Mouse (Mus musculus): ENCODE results near the gene AB124611.
"Not testable (repeated sequence)": the region's sequence is repeated elsewhere in the genome, so short reads cannot be mapped to it uniquely, and the experiment has no call there.

The AB124611 gene

GRCm38 (mm10) chr9:21525937-21526633 lies at the start of gene AB124611:
Gene AB124611, plus strand, starts transcription at chr9:21526176.
- in situ Hi-C loops (cut with MboI; ENCODE audit: low sequenced_read_pairs): no loop called here

DNA sequence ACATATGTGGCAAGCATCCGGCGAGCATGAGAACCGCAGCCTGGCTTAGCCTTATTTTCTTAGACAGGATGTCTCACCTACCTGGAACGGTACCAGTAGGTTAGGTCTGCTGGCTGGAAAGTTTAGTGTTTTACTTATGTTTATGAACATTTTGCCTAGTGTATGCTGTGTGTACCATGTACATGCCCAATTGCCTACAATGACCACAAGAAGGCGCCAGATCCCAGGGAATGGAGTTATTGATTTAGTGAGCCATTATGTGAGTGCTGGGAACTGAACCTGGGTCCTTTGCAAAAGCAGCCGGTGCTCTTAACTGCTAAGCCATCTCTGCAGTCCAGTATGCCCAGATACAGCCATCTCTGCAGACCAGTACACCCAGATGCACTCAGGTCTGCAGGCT lies 48.3 kb upstream of the AB124611 start:
- in situ Hi-C loops (cut with MboI; ENCODE audit: low sequenced_read_pairs): no loop called here

DNA sequence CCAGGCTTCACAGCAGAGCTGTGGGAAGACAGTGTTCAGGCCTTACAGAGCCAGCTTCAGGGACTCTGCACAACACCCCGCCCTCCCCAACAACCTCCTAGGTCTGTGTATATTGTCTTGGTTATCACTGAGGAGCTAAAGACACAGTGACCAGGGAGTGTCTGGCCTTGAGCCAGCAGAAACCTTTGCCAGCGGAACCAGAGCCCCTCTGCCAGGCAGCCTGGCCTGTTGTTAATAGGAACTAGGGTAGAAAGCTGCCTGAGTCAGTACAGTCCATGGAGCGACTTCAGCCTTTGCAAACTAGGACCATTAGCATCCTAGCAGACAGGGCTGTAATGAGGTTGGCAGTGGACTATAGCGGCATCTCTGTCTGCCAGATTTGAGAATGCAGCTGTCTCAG lies 41.9 kb upstream of the AB124611 start:
- in situ Hi-C loops (cut with MboI; ENCODE audit: low sequenced_read_pairs): no loop called here

DNA sequence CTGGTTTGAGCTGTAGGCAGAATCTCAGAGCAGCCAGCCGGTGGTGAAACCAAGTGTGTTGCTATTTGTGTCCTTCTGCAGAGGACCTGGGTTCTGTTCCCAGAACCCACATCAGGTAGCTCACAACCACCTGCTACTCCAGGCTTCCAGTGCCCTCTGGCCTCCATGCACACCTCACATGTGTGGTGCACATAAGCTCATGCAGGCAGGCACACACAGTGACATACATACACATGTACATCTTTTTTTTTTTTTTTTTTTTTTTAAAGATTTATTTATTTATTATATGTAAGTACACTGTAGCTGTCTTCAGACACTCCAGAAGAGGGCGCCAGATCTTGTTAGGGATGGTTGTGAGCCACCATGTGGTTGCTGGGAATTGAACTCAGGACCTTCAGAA lies 37.7 kb upstream of the AB124611 start:
- in situ Hi-C loops (cut with MboI; ENCODE audit: low sequenced_read_pairs): not testable (repeated sequence)

DNA sequence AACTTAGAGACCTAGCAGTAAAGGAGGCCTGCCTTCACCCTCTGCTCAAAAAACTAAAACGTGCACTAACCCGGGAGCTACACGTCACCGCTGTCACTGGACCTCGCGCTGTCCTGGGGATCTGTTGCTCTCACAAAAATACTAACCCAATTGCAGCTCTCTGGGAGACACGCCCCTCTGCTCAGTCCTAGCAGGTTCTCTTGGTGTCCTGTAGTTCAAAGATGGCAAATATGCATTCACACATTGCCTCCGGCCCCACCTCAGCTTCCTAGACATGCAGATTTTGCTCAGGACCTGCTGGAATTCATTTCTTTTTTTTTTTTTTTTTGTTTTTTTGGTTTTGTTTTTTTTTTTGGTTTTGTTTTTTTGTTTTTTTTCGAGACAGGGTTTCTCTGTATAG lies 35.3 kb upstream of the AB124611 start:
- in situ Hi-C loops (cut with MboI; ENCODE audit: low sequenced_read_pairs): no loop called here

DNA sequence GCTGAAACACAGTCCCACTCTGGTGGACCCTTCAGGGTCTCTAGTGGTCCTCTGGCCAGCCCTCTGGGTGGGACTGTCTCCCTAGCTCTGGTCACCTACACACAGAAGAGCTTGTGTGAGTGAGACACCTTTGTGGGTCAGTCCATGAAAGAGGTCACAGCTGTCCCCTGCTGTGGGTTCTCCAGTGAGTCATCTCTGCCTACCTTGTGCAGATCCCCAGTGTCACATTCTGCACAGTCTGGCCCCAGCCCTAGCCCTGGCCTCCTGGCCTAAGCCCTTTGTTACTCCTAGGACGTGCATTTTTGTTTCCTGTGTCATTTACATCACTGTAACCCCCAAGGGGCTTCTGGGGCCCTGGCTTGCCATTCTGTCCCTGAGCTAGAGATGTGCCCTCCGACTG lies 32.1 kb upstream of the AB124611 start:
- in situ Hi-C loops (cut with MboI; ENCODE audit: low sequenced_read_pairs): no loop called here

DNA sequence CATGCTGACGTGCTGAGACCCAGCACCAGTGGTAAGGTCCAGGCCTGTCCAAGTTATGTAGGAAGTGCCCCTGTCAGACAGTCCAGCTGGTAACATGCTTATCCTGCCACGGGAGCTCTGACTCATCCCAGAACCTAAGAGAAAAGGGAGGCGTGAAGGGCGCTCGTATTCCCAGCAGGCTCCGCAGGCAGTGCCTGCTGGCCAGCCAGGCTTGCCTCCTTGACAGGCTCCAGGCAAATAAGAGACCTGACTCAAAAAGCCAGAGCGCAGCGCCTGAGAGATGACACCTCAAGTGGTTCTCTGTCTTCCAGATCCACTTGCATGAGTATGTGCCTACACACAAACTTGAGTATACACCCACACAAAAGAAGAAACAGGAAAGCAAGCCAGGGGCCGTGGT lies 31.2 kb upstream of the AB124611 start:
- in situ Hi-C loops (cut with MboI; ENCODE audit: low sequenced_read_pairs): no loop called here

DNA sequence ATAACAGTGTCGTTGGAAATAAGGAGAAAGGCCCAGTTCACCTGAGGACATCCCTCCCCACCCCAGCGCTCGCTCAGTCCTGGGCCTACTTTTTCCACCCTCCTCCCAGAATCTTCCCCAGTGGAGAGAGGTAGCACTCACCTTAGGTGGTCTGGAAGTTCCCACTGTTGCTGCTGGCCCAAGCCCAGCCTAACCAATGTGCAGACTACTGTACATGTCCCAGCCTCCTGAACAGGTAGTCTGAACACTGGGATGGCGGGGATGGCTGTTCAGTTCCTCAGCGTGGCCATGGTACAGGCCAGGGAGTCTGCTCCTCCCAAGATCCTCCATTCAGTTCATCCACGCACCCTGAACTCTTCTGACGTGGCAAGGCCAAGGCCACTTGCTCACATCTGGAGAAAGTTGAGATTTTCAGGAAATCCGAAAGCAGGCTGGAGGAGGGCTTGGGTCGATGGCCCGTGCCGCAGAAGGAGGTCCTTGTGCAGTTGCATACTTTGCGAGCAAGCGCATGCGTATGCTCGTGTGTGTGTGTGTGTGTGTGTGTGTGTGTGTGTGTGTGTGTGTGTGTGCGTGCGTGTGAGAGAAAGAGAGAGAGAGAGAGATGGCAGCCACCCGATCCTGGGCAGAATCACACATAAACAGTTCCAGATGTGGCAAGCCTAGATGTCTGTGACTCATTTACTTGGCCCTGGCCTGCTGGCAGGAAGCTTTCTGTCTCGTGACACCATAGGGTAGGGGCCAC lies 29.5 kb upstream of the AB124611 start:
- in situ Hi-C loops (cut with MboI; ENCODE audit: low sequenced_read_pairs): no loop called here

DNA sequence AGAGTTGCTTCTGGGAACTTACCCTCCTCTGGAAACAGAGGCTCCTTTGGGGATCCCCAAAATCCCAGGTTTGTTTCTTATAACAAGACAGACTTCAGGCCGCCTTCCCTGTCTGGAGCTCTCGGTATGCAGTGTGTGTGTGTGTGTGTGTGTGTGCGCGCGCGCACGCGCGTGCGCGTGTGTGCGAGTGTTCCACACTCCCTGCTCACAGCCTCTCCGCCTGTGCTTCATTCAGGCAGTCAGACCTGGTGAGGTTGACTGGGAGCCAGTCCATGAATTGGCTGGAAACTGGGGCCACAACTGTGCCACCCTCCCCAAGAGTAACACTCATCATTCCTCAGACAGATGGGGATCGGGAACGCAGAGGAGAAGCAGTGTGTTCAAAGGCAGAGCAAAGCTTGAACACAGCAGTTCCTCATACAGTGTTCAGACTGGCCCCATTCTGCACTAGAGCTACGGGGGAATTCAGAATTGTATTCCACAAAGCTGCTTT lies 28.9 kb upstream of the AB124611 start:
- in situ Hi-C loops (cut with MboI; ENCODE audit: low sequenced_read_pairs): no loop called here

DNA sequence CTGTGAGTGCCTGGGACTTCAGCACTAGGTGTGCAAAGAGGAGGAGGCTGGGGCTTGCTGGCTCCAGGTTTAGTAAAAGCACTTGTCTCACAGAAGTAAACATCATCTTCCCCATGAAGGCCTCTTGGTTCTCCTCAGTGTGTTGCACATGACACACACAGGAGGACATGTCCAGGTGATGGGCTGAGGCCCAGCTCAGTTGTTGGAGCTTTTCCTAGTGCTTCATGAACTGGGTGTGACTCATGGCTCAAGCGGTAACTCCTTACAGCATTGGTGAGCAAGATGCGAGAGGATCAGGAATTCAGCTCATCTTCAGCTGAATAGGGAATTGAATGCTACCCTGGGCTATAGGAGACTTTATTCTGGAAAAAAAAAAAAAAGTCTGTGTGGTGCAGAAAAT lies 28.3 kb upstream of the AB124611 start:
- in situ Hi-C loops (cut with MboI; ENCODE audit: low sequenced_read_pairs): no loop called here

DNA sequence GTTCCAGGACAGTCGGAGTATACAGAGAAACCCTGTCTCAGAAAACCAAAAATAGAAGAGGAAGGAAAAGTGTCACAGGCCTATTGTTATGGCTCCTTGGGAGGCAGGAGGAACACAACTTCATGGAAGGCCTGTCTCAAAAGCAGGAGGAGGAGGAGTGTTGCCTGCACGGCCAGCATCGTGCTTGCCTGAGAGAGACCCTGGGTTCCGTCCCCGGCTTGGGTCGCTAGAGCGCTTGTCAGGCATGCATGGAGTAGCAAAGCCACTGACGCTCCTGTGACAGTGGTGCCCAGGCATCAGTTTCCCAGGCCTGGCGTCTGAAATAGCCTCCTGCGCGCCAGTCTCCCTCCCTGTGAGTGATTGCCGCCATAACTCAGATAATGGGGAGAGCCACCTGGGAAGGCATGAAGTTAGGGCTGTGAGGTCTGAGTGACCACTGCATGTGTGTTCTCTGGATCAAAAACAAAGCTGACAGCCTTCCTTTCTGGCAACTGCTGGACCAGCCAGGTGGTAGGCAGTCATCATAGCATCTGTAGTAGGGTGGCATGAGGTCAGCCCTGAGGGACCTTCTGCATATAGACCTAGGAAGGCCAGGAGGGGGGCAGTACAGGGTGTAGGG lies 27.6 kb upstream of the AB124611 start:
- in situ Hi-C loops (cut with MboI; ENCODE audit: low sequenced_read_pairs): no loop called here

DNA sequence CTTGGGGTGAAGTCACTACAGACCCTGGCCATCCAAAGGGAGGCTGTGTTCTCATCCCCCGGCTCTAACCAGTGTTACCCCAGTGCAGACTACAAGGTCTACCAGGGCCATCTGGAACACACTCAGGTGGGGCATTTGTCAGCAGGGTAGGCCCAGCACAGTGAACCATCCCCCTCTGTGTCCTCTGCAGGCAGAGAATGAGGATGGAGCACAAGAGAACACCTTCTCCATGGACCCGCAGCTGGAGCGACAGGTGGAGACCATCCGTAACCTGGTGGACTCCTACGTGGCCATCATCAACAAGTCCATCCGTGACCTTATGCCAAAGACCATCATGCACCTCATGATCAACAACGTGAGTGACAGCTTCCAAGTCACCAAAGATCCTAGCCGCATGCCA lies 22.6 kb upstream of the AB124611 start:
- in situ Hi-C loops (cut with MboI; ENCODE audit: low sequenced_read_pairs): no loop called here

DNA sequence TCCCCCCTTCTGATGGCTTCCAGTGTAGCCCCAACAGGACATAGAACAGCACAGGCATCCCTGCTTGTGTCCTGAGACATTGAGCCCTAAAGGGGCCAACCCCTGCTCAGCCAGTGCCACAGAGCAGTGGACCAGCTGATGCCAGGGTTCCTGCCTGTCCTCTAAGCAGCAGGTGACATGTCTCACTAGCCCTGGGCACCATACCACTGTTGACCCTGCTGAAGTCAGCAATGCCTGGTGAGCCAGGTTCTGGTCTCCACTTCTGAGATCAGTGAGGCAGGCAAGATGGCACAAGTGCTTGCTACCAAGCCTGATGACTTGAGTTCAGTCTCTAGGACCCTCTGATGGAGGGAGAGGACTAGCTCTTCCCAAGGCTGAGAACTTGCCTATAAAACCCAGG lies 20.2 kb upstream of the AB124611 start:
- in situ Hi-C loops (cut with MboI; ENCODE audit: low sequenced_read_pairs): no loop called here

DNA sequence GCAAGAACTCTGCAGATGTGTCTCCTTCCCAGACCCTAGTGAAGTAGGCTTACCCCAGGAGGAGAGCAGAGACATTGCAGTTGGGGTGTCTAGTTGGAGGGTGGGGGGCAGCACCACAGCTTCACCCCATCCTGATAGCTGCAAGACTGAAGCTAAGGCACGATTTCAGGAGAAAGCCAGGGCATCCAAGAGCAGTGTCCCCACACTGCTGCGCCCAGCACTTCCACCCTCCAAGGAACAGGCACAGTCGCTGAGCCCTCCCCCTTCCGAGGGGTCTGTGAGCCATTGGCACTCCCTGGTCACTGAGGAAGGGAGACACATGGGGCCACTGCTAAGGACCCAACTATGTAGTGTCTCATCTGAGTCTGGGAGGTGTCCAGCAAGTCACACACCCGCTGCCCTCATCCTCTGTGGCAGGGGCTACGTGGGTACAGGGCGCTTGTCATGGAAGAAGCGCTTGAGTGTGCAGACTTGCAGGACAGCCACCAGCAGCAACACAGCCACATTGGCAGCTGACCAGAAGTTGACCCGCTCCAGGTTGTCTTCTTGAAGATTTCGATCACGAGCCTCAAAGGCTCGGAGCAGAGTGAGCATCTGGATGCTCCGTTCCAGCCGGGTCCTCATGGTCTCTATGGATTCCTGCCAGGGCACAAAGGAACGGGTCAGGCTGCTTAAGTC lies 18.1 kb upstream of the AB124611 start:
- in situ Hi-C loops (cut with MboI; ENCODE audit: low sequenced_read_pairs): no loop called here

- in situ Hi-C loops (cut with MboI; ENCODE audit: low sequenced_read_pairs): no loop called here
Measured at GRCm38 (mm10) chr9:21508871-21509404, 17.0 kb upstream of the AB124611 start.

GRCm38 (mm10) chr9:21509772-21510688 lies 15.9 kb upstream of the AB124611 start, which contains the start of gene Tmed1:
Gene Tmed1, minus strand, starts transcription at chr9:21510252.
- in situ Hi-C loops (cut with MboI; ENCODE audit: low sequenced_read_pairs): no loop called here

DNA sequence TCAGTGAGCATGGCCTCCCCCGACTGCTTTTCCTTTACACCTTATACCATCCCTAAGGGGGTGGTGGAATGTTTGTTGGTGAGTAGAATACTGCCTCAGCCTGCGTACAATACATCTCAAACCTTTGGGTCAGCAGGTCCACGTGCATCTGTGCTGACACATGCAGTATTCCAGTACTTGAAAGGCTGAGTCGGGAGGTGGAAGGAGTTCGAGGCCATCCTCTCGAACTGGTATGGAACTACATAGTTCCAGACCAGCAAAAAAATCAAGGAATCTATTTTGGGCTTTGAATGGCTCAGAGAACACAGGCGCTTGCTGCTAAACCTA lies 15.3 kb upstream of the AB124611 start:
- in situ Hi-C loops (cut with MboI; ENCODE audit: low sequenced_read_pairs): no loop called here

- in situ Hi-C loops (cut with MboI; ENCODE audit: low sequenced_read_pairs): no loop called here
Measured at GRCm38 (mm10) chr9:21511052-21511451, 14.9 kb upstream of the AB124611 start.

- in situ Hi-C loops (cut with MboI; ENCODE audit: low sequenced_read_pairs): no loop called here
Measured at GRCm38 (mm10) chr9:21513466-21513865, 12.5 kb upstream of the AB124611 start.

DNA sequence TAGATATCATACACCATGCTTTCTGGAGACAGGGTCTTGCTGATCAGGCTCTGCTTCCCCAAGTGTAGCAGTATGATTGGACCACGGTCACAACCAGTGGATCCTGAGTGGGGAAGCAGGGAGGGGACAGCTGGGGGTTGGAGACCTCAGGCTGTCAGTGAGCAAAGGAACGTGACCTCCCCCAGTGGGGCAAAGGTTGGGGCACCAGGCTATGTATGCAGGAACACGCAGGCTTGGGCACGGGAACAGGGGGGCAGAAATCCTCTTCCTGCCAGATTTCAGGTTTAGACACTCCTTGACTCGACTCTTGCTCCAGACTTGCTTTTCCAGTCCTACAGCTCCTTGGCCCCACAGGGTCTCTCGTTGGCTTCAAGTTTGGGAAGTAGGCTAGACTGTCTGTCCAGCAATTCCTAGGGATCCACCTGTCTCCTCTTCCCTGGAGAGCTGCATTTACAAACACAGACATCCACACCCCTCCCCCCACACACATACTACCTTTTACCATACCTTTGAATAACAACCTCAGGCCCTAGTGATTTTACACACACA lies 8.0 kb upstream of the AB124611 start:
- in situ Hi-C loops (cut with MboI; ENCODE audit: low sequenced_read_pairs): no loop called here
